Mouse (Mus musculus): ENCODE data around the gene Fam229a. TPM values are rescaled to one million over a fixed set of nuclear protein-coding genes. Genes with fewer than 3 reads are reported as not detected.

Fam229a gene
- polyA plus RNA-seq, 1 experiment = 945 TPM

GRCm38 (mm10) chr4:129495672-129496562 lies 4.9 kb downstream of the Fam229a start:
- H3K36me3 ChIP-seq (ENCODE audit: control insufficient read depth, insufficient read depth, low read length) = no peaks in the 10 kb centered on the region
- no peak overlapping the region for H3K4me3 ChIP-seq (ENCODE audit: control insufficient read depth, low read depth, low read length)
- no peaks in the 10 kb centered on the region for H3K27me3 ChIP-seq (ENCODE audit: control insufficient read depth, insufficient read depth, low read length)
- no peak for TF ChIP-seq POLR2A (IDR thresholded peaks at IDR 0.05; ENCODE audit: control insufficient read depth, low read depth, low read length)
- TF ChIP-seq CTCF (IDR thresholded peaks at IDR 0.05; ENCODE audit: control insufficient read depth, insufficient read depth, insufficient replicate concordance, low read depth, low read length) = peak; percentile 26; the same call in 1 of the 2 replicates
- peaks cover 19% of the 10 kb centered on the region for H3K4me1 ChIP-seq (ENCODE audit: control insufficient read depth, insufficient read depth, low read length)
- peak overlapping the region; percentile 45 for H3K27ac ChIP-seq (ENCODE audit: control insufficient read depth, insufficient read depth, low read depth, low read length)

- Histone ChIP-seq H3K27ac (ENCODE audit: control insufficient read depth, insufficient read depth, low read depth, low read length) (peak overlapping the region; percentile 45; the same call in 1 of the 2 replicates), H3K4me3 (ENCODE audit: control insufficient read depth, low read depth, low read length) (no peak overlapping the region), H3K4me1 (ENCODE audit: control insufficient read depth, insufficient read depth, low read length) (peaks cover 17% of the 10 kb centered on the region), H3K36me3 (ENCODE audit: control insufficient read depth, insufficient read depth, low read length) (no peaks in the 10 kb centered on the region), H3K27me3 (ENCODE audit: control insufficient read depth, insufficient read depth, low read length) (no peaks in the 10 kb centered on the region)
- TF ChIP-seq CTCF (IDR thresholded peaks at IDR 0.05; ENCODE audit: control insufficient read depth, insufficient read depth, insufficient replicate concordance, low read depth, low read length) (no peak), POLR2A (IDR thresholded peaks at IDR 0.05; ENCODE audit: control insufficient read depth, low read depth, low read length) (no peak)
These were observed 5.6 kb downstream of the Fam229a start for GRCm38 (mm10) chr4:129496631-129497030.

GRCm38 (mm10) chr4:129498941-129499340 lies 8.0 kb downstream of the Fam229a start:
- H3K4me1 ChIP-seq (ENCODE audit: control insufficient read depth, insufficient read depth, low read length) = peaks cover 21% of the 10 kb centered on the region
- H3K36me3 ChIP-seq (ENCODE audit: control insufficient read depth, insufficient read depth, low read length) = no peaks in the 10 kb centered on the region
- TF ChIP-seq CTCF (IDR thresholded peaks at IDR 0.05; ENCODE audit: control insufficient read depth, insufficient read depth, insufficient replicate concordance, low read depth, low read length) = no peak
- no peak for TF ChIP-seq POLR2A (IDR thresholded peaks at IDR 0.05; ENCODE audit: control insufficient read depth, low read depth, low read length)
- no peak overlapping the region for H3K4me3 ChIP-seq (ENCODE audit: control insufficient read depth, low read depth, low read length)
- H3K27ac ChIP-seq (ENCODE audit: control insufficient read depth, insufficient read depth, low read depth, low read length) = peak overlapping the region; percentile 63; the same call in 1 of the 2 replicates
- H3K27me3 ChIP-seq (ENCODE audit: control insufficient read depth, insufficient read depth, low read length) = no peaks in the 10 kb centered on the region

GRCm38 (mm10) chr4:129500017-129500416 lies 9.0 kb downstream of the Fam229a start:
- no peaks in the 10 kb centered on the region for H3K27me3 ChIP-seq (ENCODE audit: control insufficient read depth, insufficient read depth, low read length)
- H3K36me3 ChIP-seq (ENCODE audit: control insufficient read depth, insufficient read depth, low read length) = no peaks in the 10 kb centered on the region
- peaks cover 24% of the 10 kb centered on the region for H3K4me1 ChIP-seq (ENCODE audit: control insufficient read depth, insufficient read depth, low read length)
- TF ChIP-seq CTCF (IDR thresholded peaks at IDR 0.05; ENCODE audit: control insufficient read depth, insufficient read depth, insufficient replicate concordance, low read depth, low read length) (no peak), POLR2A (IDR thresholded peaks at IDR 0.05; ENCODE audit: control insufficient read depth, low read depth, low read length) (no peak)
- peak overlapping the region; percentile 94 for H3K27ac ChIP-seq (ENCODE audit: control insufficient read depth, insufficient read depth, low read depth, low read length)
- peak overlapping the region; percentile 90; the same call in 1 of the 2 replicates for H3K4me3 ChIP-seq (ENCODE audit: control insufficient read depth, low read depth, low read length)

- Histone ChIP-seq H3K4me3 (ENCODE audit: control insufficient read depth, low read depth, low read length) (peak overlapping the region; percentile 90), H3K27ac (ENCODE audit: control insufficient read depth, insufficient read depth, low read depth, low read length) (peak overlapping the region; percentile 94), H3K36me3 (ENCODE audit: control insufficient read depth, insufficient read depth, low read length) (no peaks in the 10 kb centered on the region), H3K4me1 (ENCODE audit: control insufficient read depth, insufficient read depth, low read length) (peaks cover 24% of the 10 kb centered on the region), H3K27me3 (ENCODE audit: control insufficient read depth, insufficient read depth, low read length) (no peaks in the 10 kb centered on the region)
- TF ChIP-seq POLR2A (IDR thresholded peaks at IDR 0.05; ENCODE audit: control insufficient read depth, low read depth, low read length) = peak; percentile 54; the same call in 1 of the 2 replicates
- TF ChIP-seq CTCF (IDR thresholded peaks at IDR 0.05; ENCODE audit: control insufficient read depth, insufficient read depth, insufficient replicate concordance, low read depth, low read length) = no peak
These were observed 9.9 kb downstream of the Fam229a start for GRCm38 (mm10) chr4:129500607-129501566.

GRCm38 (mm10) chr4:129502327-129502888 lies 11.4 kb downstream of the Fam229a start:
- peaks cover 24% of the 10 kb centered on the region for H3K4me1 ChIP-seq (ENCODE audit: control insufficient read depth, insufficient read depth, low read length)
- H3K4me3 ChIP-seq (ENCODE audit: control insufficient read depth, low read depth, low read length) = no peak overlapping the region
- H3K36me3 ChIP-seq (ENCODE audit: control insufficient read depth, insufficient read depth, low read length) = no peaks in the 10 kb centered on the region
- no peaks in the 10 kb centered on the region for H3K27me3 ChIP-seq (ENCODE audit: control insufficient read depth, insufficient read depth, low read length)
- TF ChIP-seq POLR2A (IDR thresholded peaks at IDR 0.05; ENCODE audit: control insufficient read depth, low read depth, low read length) (no peak), CTCF (IDR thresholded peaks at IDR 0.05; ENCODE audit: control insufficient read depth, insufficient read depth, insufficient replicate concordance, low read depth, low read length) (no peak)
- no peak overlapping the region for H3K27ac ChIP-seq (ENCODE audit: control insufficient read depth, insufficient read depth, low read depth, low read length)

All from testis, adult 2 months (tissue).